Mouse (Mus musculus) mesoderm, embryonic 11.5 days (tissue): ENCODE results near the gene Abcf1.
A peak's percentile ranks its signal among the peaks of the same experiment; 100 is the strongest.

Experiments used
- DNase-seq: peaks from one replicate; pipeline ENCODE4 v3.0.0-alpha.2; 2012; ENCODE audit warnings: low read depth, low spot score

Abcf1 gene

GRCm38 (mm10) chr17:35920384-35920783 is 49.2 kb downstream of the Abcf1 start:
- no peak for DNase-seq

GRCm38 (mm10) chr17:35919864-35920301 is 49.7 kb downstream of the Abcf1 start:
- no peak for DNase-seq

DNA sequence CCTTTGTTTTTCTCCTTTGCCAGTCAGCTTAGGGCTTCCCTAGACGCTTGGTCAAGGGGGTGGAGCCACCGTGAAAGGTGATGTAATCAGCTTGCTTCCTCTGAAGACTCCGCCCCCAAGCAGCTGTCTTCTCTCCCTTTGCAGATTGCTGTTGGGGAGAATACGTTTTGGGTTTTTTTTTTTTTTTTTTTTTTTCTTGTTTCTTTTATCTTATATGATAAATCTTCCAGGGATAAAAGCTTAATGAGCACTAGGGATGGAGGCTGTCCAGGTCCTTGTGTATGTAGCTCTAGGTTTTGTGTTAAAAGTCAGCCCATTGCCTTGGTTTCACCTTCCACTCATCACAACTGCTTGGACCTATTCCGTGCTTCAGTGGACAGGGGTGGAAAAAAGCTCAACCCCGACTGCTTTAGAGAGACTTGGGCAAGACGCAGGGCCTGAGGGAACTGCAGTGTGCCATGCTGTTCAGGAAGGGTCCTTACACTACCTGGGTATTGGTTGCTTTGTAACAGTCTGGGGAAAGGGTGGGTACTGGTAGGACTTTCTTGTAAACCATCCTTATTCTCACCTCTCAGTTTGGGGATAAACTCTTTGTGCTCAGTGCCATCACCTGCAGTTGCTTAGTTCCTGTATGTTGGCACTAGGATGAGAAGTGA is 50.4 kb downstream of the Abcf1 start:
- DNase-seq, result peak; percentile 96

DNA sequence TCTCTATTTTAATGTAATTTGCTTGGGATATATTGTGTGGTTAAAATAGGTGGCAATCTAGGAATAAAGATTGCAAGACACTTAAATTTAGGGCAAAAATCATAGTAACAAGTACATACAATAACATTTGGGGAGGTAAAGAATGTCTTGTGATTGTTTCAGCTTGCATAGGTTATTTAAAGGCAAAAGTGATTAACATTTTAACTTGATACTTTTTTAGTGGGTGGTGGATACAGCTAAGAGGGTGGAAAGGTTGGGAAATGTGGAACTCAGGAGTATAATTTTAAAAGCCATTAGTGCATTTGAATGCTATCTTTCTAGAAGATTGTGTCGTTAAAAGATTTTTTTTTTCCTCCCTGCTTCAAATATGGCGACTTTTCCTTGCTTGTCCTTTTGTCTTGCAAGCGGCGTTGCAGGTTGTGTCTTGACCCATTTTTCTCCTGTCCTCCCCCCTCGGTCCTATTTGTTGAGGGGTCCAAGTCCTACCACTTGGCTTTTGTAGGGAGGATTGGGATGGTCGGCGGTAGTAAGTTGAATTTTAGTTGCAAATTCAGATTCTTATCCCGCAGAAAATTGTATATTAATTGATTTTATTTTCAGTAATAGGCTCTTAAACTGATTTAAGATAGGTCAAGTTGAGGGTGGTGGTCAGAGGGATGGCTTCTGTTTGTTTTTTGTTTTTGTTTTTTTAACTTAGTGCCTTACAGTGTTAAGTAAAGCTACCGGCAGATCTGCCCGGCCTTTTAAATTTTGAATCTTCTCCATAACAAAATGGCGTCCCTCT is 51.1 kb downstream of the Abcf1 start:
- peak; percentile 77 for DNase-seq

GRCm38 (mm10) chr17:35917463-35918251 is 51.9 kb downstream of the Abcf1 start:
- DNase-seq, result peak; percentile 83

GRCm38 (mm10) chr17:35917143-35917462 is 52.5 kb downstream of the Abcf1 start:
- no peak for DNase-seq

DNA sequence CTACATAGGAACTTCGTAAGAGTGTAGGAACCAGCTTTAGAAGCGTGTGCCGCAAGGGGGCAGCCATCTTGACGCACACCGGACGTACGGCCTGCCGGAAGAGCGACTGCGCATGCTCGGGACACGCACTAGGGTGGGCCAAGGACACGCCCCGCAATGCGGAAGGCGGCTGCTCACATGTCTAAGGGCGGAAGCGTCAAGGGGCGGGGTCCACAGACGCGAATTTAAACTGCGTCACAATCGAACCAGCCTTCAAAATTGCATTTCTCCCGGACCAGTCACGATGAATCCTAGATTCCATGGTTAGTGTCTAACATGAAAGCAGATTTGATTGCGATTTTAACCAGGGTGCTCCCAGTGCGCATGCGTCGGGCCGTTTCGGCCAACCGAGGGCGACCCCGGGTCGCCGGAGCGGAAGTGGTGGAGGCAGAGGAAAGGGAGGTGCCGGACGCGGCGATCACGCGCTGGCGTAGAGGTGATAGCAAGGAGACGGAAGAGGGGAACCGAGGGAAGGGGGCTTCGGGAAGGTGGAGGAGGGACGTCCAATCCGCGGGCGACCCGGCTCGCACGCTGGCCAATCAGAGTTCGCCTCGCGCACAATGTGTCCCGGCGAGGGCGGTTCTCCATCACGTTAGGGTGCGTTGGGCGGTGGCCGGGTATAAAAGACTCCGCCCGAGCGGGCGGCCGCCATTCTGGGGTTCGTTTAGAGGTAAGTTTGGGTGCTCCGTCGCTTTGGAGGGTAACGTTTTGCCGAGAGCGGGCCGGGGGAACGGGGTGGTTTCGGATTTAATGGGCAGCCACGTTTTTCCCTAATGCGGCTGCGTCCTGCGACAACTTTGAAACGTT is 53.0 kb downstream of the Abcf1 start, which contains the start of the genes Mrps18b and Ppp1r10:
Gene Mrps18b, minus strand, starts transcription at position 93 of the 846 bp plus-strand sequence.
Gene Ppp1r10, plus strand, starts transcription at position 138 of the 846 bp plus-strand sequence.
- peak; percentile 100 for DNase-seq

GRCm38 (mm10) chr17:35915538-35916296 is 53.8 kb downstream of the Abcf1 start:
- no peak for DNase-seq

- no peak for DNase-seq
Measured at GRCm38 (mm10) chr17:35914975-35915374, 54.6 kb downstream of the Abcf1 start.

DNA sequence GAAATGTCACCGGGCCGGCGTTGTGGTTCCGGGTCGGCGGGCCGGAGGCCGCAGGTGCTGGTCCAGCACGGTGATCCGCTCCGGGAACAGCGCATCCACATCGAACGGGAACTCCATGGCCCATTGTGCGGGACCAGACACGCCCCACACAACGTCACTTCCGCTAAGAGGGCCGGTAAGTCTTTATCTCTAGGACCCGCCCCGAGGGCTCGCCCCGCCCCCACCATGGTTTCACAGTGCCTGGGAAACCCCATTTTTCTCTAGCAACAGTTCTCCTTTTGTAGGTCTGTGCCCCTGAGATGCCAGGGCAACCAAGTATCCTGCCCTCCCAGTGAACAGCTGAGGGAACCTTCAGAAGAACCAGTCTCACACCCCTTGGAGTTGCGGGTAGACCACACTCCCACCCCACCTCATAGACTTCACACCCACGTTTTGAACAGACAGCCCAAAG is 59.6 kb downstream of the Abcf1 start, which contains the start of gene Atat1:
Gene Atat1, minus strand, starts transcription at position 157 of the 451 bp plus-strand sequence.
- peak; percentile 95 for DNase-seq

- DNase-seq, result no peak
Measured at GRCm38 (mm10) chr17:35909186-35909918, 60.2 kb downstream of the Abcf1 start.

DNA sequence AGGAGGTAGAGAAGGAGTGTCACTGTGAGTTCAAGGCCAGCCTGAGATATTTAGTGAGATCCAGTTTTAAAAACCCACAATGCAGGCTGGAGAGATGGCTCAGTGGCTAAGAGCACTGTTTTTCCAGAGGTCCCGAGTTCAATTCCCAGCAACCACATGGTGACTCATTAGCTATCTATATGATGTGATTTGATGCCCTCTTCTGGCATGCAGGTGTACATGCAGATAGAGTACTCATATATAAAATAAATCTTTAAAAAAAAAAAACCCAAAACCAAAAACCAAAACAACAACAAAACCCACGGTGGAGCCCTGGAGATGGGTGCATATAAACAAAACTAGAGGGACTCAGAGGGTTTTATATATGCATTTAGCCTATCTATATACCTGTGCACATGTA is 62.0 kb downstream of the Abcf1 start:
- no peak for DNase-seq
